Mouse (Mus musculus): ENCODE data around the gene Ikbip.

- TF ChIP-seq CTCF (IDR thresholded peaks at IDR 0.05; ENCODE audit: insufficient read depth, low read length) (no peak), POLR2A (IDR thresholded peaks at IDR 0.05; ENCODE audit: borderline replicate concordance, extremely low read depth, low read depth, low read length) (no peak)
Observed at GRCm38 (mm10) chr10:91128551-91129160, 45.9 kb downstream of the Ikbip start.

Data from lung, adult 2 months (tissue).